Mouse (Mus musculus): ENCODE measurements around the gene Gnat1. TPM values are rescaled to one million over a fixed set of nuclear protein-coding genes. Genes with fewer than 3 reads are reported as not detected.

Gnat1 gene
- polyA plus RNA-seq, 1 experiment from 2014 or later, result 2.2 TPM

DNA sequence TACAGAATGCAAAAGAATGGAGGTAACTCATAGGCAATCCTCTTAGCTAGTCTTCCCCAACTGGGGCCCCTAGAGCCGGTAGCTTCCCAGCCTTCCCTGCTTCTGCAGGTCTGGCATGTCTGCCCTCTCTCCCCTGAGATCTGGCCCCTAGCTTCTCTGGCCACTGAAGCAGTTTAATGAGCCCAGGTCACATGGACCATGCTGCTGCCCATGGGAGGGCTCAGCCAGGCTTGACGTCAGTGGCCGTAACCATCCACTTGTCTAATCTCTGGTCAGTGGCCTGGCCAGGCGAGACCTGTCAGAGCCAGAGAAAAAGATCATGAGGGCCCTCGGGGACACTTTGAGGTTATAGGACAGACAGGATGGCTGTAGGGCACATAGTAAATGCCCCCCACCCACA lies 9.3 kb downstream of the Gnat1 start:
- Histone ChIP-seq H3K4me1 (replicated peaks) (peaks cover 31% of the 10 kb centered on the region), H3K9me3 (no peaks in the 10 kb centered on the region), H3K27ac (no peak overlapping the region), H3K27me3 (peaks cover 52% of the 10 kb centered on the region), H3K4me3 (replicated peaks) (no peak overlapping the region), H3K36me3 (no peaks in the 10 kb centered on the region), H3K9ac (replicated peaks) (no peak overlapping the region), H3K4me2 (no peak overlapping the region)
- no peak for ATAC-seq (ENCODE audit: insufficient number of reproducible peaks, insufficient read depth, low FRiP score, low TSS enrichment, low read depth)
- WGBS, result 38% methylated on average over 5 of the region's 5 CpGs

GRCm38 (mm10) chr9:107669480-107669945 lies 10.0 kb downstream of the Gnat1 start, which contains the start of gene Slc38a3:
Gene Slc38a3 (minus strand): TSS chr9:107669530.
- Histone ChIP-seq H3K27ac (0 out of 2 replicates have a peak within 1 kb of the TSS, but pooled peaks have one; percentile 23), H3K4me3 (replicated peaks) (no peak within 1 kb of the TSS), H3K4me2 (no peak within 1 kb of the TSS; the same call in 1 of the 2 replicates), H3K36me3 (no peaks in the 10 kb centered on the region), H3K9ac (replicated peaks) (no peak within 1 kb of the TSS), H3K9me3 (no peaks in the 10 kb centered on the region), H3K27me3 (peaks cover 50% of the 10 kb centered on the region), H3K4me1 (replicated peaks) (peaks cover 31% of the 10 kb centered on the region)
- 88% methylated on average over 9 of the region's 9 CpGs for WGBS
- ATAC-seq (ENCODE audit: insufficient number of reproducible peaks, insufficient read depth, low FRiP score, low TSS enrichment, low read depth), result no peak

- Histone ChIP-seq H3K36me3 (no peaks in the 10 kb centered on the region), H3K9ac (replicated peaks) (no peak overlapping the region), H3K9me3 (no peaks in the 10 kb centered on the region), H3K27me3 (peaks cover 44% of the 10 kb centered on the region), H3K4me2 (no peak overlapping the region; the same call in 1 of the 2 replicates), H3K4me3 (replicated peaks) (no peak overlapping the region), H3K4me1 (replicated peaks) (peaks cover 31% of the 10 kb centered on the region), H3K27ac (0 out of 2 replicates have a peak overlapping the region, but pooled peaks have one; percentile 23)
- no peak for ATAC-seq (ENCODE audit: insufficient number of reproducible peaks, insufficient read depth, low FRiP score, low TSS enrichment, low read depth)
- WGBS, result 64% methylated on average over 3 of the region's 3 CpGs
These were observed 10.6 kb downstream of the Gnat1 start for GRCm38 (mm10) chr9:107668916-107669315.

GRCm38 (mm10) chr9:107668011-107668410 lies 11.5 kb downstream of the Gnat1 start:
- H3K9me3 ChIP-seq, result no peaks in the 10 kb centered on the region
- no peak overlapping the region for H3K4me3 ChIP-seq (replicated peaks)
- no peak overlapping the region for H3K27ac ChIP-seq
- H3K27me3 ChIP-seq, result peaks cover 43% of the 10 kb centered on the region
- no peaks in the 10 kb centered on the region for H3K36me3 ChIP-seq
- 42% methylated on average over 8 of the region's 8 CpGs for WGBS
- peaks cover 34% of the 10 kb centered on the region for H3K4me1 ChIP-seq (replicated peaks)
- no peak for ATAC-seq (ENCODE audit: insufficient number of reproducible peaks, insufficient read depth, low FRiP score, low TSS enrichment, low read depth)
- H3K9ac ChIP-seq (replicated peaks), result no peak overlapping the region
- H3K4me2 ChIP-seq, result peak overlapping the region; percentile 78; the same call in 1 of the 2 replicates

DNA sequence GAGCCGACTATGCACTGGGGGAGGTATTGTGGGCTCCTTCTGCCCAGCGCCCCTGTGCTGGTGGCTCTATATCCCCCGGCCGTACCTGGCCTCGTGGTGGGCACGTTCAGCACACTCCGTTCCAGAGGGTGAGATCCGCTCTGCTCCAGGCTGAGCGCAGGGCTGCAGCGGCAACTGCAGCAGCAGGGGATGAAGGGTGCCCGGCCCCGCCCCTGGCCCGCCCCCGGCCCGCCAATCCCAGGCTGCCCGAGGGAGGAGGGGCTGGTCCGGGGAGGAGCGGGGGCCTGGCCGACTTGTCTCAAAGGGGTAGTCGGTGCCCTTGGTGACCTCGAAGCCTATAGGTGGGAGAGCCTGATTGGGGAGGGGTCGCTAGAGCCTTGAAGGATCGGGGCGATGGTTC lies 12.3 kb downstream of the Gnat1 start:
- H3K9me3 ChIP-seq, result no peaks in the 10 kb centered on the region
- ATAC-seq (ENCODE audit: insufficient number of reproducible peaks, insufficient read depth, low FRiP score, low TSS enrichment, low read depth), result peak; percentile 79; the same call in 1 of the 2 replicates
- H3K4me3 ChIP-seq (replicated peaks), result peak overlapping the region; percentile 42
- H3K27me3 ChIP-seq, result peaks cover 43% of the 10 kb centered on the region
- under 1% methylated on average over 24 of the region's 24 CpGs for WGBS
- H3K9ac ChIP-seq (replicated peaks), result peak overlapping the region; percentile 54
- H3K36me3 ChIP-seq, result no peaks in the 10 kb centered on the region
- H3K4me1 ChIP-seq (replicated peaks), result peaks cover 34% of the 10 kb centered on the region
- no peak overlapping the region for H3K27ac ChIP-seq
- peak overlapping the region; percentile 78 for H3K4me2 ChIP-seq

DNA sequence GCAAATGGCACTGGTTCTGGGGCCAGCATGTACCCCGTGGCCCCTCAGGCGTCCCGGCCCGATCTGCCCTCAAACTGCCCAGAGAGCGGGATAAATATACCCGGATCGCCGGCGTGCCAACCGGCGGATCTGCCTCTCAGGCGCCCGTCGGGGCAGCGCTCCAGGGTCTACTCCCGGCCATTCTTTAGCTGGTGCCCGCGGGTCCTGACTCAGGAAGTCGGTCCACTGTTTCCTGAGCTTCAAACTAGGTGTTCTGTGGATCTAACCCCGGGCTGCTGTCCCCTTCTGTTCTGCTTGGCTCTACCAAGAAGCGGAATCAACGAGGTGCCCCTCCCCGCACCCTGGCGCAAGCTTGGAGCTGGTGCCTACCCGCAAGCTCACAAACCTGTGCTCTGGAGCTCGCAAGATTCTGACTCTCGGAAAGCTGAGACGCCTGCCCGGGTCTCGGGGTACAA lies 12.7 kb downstream of the Gnat1 start:
- no peaks in the 10 kb centered on the region for H3K36me3 ChIP-seq
- H3K9me3 ChIP-seq, result no peaks in the 10 kb centered on the region
- WGBS, result 1% methylated on average over 30 of the region's 30 CpGs
- no peak overlapping the region for H3K27ac ChIP-seq
- H3K4me1 ChIP-seq (replicated peaks), result peaks cover 34% of the 10 kb centered on the region
- H3K9ac ChIP-seq (replicated peaks), result peak overlapping the region; percentile 54
- ATAC-seq (ENCODE audit: insufficient number of reproducible peaks, insufficient read depth, low FRiP score, low TSS enrichment, low read depth), result no peak
- H3K4me3 ChIP-seq (replicated peaks), result peak overlapping the region; percentile 42
- H3K4me2 ChIP-seq, result peak overlapping the region; percentile 78
- H3K27me3 ChIP-seq, result peaks cover 43% of the 10 kb centered on the region

DNA sequence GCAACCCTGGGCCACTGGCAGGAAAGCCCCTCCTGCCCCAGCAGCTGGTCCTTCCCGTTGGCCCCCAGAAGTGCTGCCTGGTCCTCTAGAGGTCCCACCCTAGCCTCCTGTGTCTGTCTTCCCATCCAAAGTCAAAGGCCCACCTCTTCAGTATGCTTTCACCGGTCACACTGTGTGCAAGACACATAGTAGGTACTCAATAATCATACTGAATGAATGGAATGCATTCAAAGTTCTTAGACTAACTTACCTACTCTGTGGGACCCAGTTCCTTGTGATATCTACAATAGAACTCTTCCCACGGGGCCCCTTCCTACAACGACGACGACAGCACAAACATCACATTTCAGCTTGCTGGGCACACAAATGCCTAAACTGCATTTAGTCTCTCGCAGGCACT lies 14.2 kb downstream of the Gnat1 start:
- Histone ChIP-seq H3K9ac (replicated peaks) (no peak overlapping the region), H3K4me2 (no peak overlapping the region), H3K27me3 (peaks cover 43% of the 10 kb centered on the region), H3K4me1 (replicated peaks) (peaks cover 34% of the 10 kb centered on the region), H3K9me3 (no peaks in the 10 kb centered on the region), H3K27ac (no peak overlapping the region), H3K4me3 (replicated peaks) (no peak overlapping the region), H3K36me3 (no peaks in the 10 kb centered on the region)
- 88% methylated on average over 7 of the region's 7 CpGs for WGBS
- ATAC-seq (ENCODE audit: insufficient number of reproducible peaks, insufficient read depth, low FRiP score, low TSS enrichment, low read depth), result no peak

- H3K9me3 ChIP-seq, result no peaks in the 10 kb centered on the region
- no peak overlapping the region for H3K9ac ChIP-seq (replicated peaks)
- no peaks in the 10 kb centered on the region for H3K36me3 ChIP-seq
- no peak for ATAC-seq (ENCODE audit: insufficient number of reproducible peaks, insufficient read depth, low FRiP score, low TSS enrichment, low read depth)
- WGBS, result 71% methylated on average over 9 of the region's 9 CpGs
- H3K4me2 ChIP-seq, result no peak overlapping the region
- H3K4me3 ChIP-seq (replicated peaks), result no peak overlapping the region
- no peak overlapping the region for H3K27ac ChIP-seq
- H3K27me3 ChIP-seq, result peaks cover 36% of the 10 kb centered on the region
- H3K4me1 ChIP-seq (replicated peaks), result peaks cover 30% of the 10 kb centered on the region
These were observed 16.0 kb downstream of the Gnat1 start for GRCm38 (mm10) chr9:107663525-107663924.

DNA sequence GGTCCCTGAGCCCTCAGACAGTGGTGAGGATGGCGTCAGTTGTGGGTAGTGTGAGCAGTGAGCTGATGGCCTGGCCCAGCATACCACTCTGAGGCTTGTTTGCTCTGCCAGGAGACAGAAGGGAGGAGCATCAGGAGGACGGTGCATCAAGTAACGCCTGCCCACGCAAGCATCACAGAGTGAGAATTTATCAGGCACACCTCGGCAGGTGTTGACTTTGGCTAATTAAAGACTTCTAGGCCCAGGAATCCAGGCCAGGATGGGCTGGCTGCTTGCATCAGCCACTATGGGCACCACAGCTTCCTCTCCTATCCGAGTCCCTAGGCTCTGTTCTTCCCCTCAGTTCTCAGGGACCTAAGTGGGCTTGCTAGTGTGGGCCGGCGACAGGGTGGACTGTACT lies 17.2 kb downstream of the Gnat1 start:
- peaks cover 18% of the 10 kb centered on the region for H3K4me1 ChIP-seq (replicated peaks)
- WGBS, result 69% methylated on average over 8 of the region's 8 CpGs

GRCm38 (mm10) chr9:107660777-107661176 lies 18.7 kb downstream of the Gnat1 start:
- Histone ChIP-seq H3K4me1 (replicated peaks) (peaks cover 4% of the 10 kb centered on the region), H3K9ac (replicated peaks) (no peak overlapping the region), H3K27me3 (peaks cover 10% of the 10 kb centered on the region), H3K36me3 (no peaks in the 10 kb centered on the region), H3K4me2 (no peak overlapping the region), H3K9me3 (no peaks in the 10 kb centered on the region), H3K4me3 (replicated peaks) (no peak overlapping the region), H3K27ac (no peak overlapping the region)
- no peak for ATAC-seq (ENCODE audit: insufficient number of reproducible peaks, insufficient read depth, low FRiP score, low TSS enrichment, low read depth)
- 67% methylated on average over 3 of the region's 3 CpGs for WGBS

More for the DNA sequence above, 17.2 kb downstream of the Gnat1 start:
- no peak overlapping the region for H3K9ac ChIP-seq (replicated peaks)
- no peak overlapping the region for H3K4me3 ChIP-seq (replicated peaks)
- H3K9me3 ChIP-seq, result no peaks in the 10 kb centered on the region
- H3K27me3 ChIP-seq, result peaks cover 25% of the 10 kb centered on the region
- no peak overlapping the region for H3K27ac ChIP-seq
- ATAC-seq (ENCODE audit: insufficient number of reproducible peaks, insufficient read depth, low FRiP score, low TSS enrichment, low read depth), result no peak
- no peak overlapping the region for H3K4me2 ChIP-seq
- no peaks in the 10 kb centered on the region for H3K36me3 ChIP-seq

DNA sequence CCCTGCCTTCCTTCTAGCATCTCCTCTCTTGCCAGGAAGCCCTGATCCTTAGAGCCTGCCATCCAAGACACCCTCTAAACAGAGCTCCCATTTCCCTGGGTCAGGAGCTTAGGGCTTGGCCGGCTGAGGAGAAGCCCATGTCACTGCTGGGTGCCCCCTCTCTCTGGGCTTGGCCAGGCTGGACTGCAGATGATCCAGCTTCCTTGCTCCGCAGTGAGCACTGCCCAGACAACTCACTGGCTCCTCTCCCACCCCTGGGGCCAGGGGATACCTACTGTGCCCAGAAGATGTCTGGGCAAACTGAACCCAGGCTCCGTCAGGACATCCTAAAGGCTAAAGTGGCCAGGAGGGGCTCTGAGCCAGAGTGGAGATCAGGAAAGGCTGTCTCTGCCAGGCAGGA lies 19.6 kb downstream of the Gnat1 start:
- no peak overlapping the region for H3K4me3 ChIP-seq (replicated peaks)
- H3K9me3 ChIP-seq, result no peaks in the 10 kb centered on the region
- ATAC-seq (ENCODE audit: insufficient number of reproducible peaks, insufficient read depth, low FRiP score, low TSS enrichment, low read depth), result no peak
- H3K27me3 ChIP-seq, result 0 out of 2 replicates have a peak, but pooled peaks cover 2% of the 10 kb centered on the region
- WGBS, result 76% methylated on average over 3 of the region's 3 CpGs
- H3K9ac ChIP-seq (replicated peaks), result 0 out of 2 replicates have a peak overlapping the region, but pooled peaks have one; percentile 23
- H3K4me2 ChIP-seq, result no peak overlapping the region
- no peak overlapping the region for H3K27ac ChIP-seq
- peaks cover 4% of the 10 kb centered on the region; the same call in 1 of the 2 replicates for H3K4me1 ChIP-seq (replicated peaks)
- no peaks in the 10 kb centered on the region for H3K36me3 ChIP-seq

DNA sequence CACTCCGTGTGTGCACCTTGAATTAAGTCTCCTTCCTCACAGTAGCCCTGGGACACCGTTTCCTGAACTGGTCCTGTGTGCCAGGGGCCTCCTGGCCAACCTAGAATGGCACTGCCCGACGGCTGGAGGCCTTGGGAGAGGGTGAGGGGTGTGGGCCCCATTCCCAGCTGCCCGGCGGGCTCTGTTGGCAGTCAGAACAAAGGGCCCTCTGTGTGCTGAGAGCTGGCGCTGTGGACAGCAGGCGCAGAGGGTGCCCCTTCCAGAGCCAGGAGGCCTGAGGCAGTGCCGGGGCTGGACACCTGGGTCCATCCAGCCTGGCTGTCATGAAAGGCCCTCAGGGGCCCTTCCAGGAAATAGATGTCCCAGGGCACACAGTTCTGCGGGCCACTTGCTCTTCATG lies 20.0 kb downstream of the Gnat1 start:
- ATAC-seq (ENCODE audit: insufficient number of reproducible peaks, insufficient read depth, low FRiP score, low TSS enrichment, low read depth), result no peak
- H3K9ac ChIP-seq (replicated peaks), result 0 out of 2 replicates have a peak overlapping the region, but pooled peaks have one; percentile 23
- no peaks in the 10 kb centered on the region for H3K9me3 ChIP-seq
- H3K4me2 ChIP-seq, result no peak overlapping the region
- no peak overlapping the region for H3K4me3 ChIP-seq (replicated peaks)
- H3K36me3 ChIP-seq, result no peaks in the 10 kb centered on the region
- H3K27ac ChIP-seq, result no peak overlapping the region
- no peaks in the 10 kb centered on the region for H3K27me3 ChIP-seq
- WGBS, result 88% methylated on average over 10 of the region's 10 CpGs
- H3K4me1 ChIP-seq (replicated peaks), result peaks cover 4% of the 10 kb centered on the region; the same call in 1 of the 2 replicates
